Comparison of ENCODE assay signal across 8 mouse cellular contexts in the genomic region with DNA sequence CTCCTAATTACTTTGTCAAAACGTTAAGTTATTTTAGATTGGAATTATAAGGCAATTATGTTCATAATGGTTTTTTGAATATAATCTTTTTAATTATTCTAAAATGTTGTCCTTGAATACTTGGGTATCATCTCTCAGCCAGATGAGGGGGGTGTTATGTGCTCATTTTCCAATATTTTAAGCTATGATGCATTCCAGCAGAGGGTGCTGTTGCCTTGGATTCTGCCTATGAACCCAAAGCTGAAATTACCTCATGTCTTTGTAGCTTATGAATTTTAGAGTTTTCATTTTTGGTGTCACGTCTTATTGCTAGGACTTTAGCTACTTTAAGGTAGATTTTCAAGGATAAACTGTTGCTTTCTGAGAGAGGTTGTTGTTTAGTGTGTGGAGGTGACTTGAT. TPM values are rescaled to one million over a fixed set of nuclear protein-coding genes. Genes with fewer than 3 reads are reported as not detected.
DNase-seq lines count a peak whose midpoint lies in the region; ATAC-seq and TF ChIP-seq lines count a peak whose summit lies in the region.

No protein-coding gene starts in this region.

- ATAC-seq in heart, embryonic 12.5 days (ENCODE audit: insufficient number of reproducible peaks, low FRiP score): no peak

- DNase-seq in heart, adult 2 months: peak; percentile 10 to 37
- DNase-seq in urinary bladder, postnatal 25 days (ENCODE audit: low spot score): peak; percentile 32
- DNase-seq in urinary bladder, postnatal 4 days (ENCODE audit: low spot score in 2 of 2): no peak
- peak; percentile 44 to 76 for DNase-seq in kidney, postnatal 36 days
- peak; percentile 48 for DNase-seq in naive thymus-derived CD4-positive, alpha-beta T cell, adult 2 months (ENCODE audit: low read depth)
- DNase-seq in T-cell, adult 2 months (ENCODE audit: low spot score): no peak

- no peaks in the 10 kb centered on the region for H3K9me3 ChIP-seq in heart, embryonic 12.5 days (replicated peaks)

- H3K27me3 ChIP-seq in heart, adult 2 months (ENCODE audit: control insufficient read depth, insufficient read depth, low read length): no peaks in the 10 kb centered on the region
- H3K27me3 ChIP-seq in heart, embryonic 12.5 days (replicated peaks): no peaks in the 10 kb centered on the region

- H3K36me3 ChIP-seq in heart, adult 2 months (ENCODE audit: control insufficient read depth, insufficient read depth, low read length): no peaks in the 10 kb centered on the region
- H3K36me3 ChIP-seq in heart, embryonic 12.5 days: peaks cover 22% of the 10 kb centered on the region

- peaks cover 2% of the 10 kb centered on the region for H3K4me1 ChIP-seq in heart, adult 2 months (ENCODE audit: control insufficient read depth, insufficient read depth, low read length)
- H3K4me1 ChIP-seq in heart, embryonic 12.5 days (replicated peaks): 0 out of 2 replicates have a peak, but pooled peaks cover 8% of the 10 kb centered on the region
- no peaks in the 10 kb centered on the region for H3K4me1 ChIP-seq in cortical plate, adult 2 months (ENCODE audit: control insufficient read depth, insufficient read depth, low read length)

- H3K79me2 ChIP-seq in heart, adult 2 months (replicated peaks; ENCODE audit: control insufficient read depth, insufficient read depth, low read length): no peaks in the 10 kb centered on the region

- no peak for TF ChIP-seq EP300 in heart, adult 2 months (IDR thresholded peaks at IDR 0.05; ENCODE audit: insufficient read depth, low read depth, low read length)

- WGBS in heart, adult 2 months: 47% methylated on average over 2 of the region's 2 CpGs
- 69% methylated on average over 2 of the region's 2 CpGs for WGBS in heart, embryonic 12.5 days

- no peak for TF ChIP-seq POLR2A in heart, adult 2 months (IDR thresholded peaks at IDR 0.05; ENCODE audit: insufficient read depth, low read depth, low read length)
- no peak for TF ChIP-seq POLR2A in cortical plate, adult 2 months (IDR thresholded peaks at IDR 0.05; ENCODE audit: extremely low read depth, insufficient read depth, low read length)

- no peak overlapping the region for H3K4me2 ChIP-seq in heart, embryonic 12.5 days

- TF ChIP-seq CTCF in heart, adult 2 months (IDR thresholded peaks at IDR 0.05): peak; percentile 89
- peak; percentile 68; the same call in 1 of the 2 replicates for TF ChIP-seq CTCF in cortical plate, adult 2 months (IDR thresholded peaks at IDR 0.05; ENCODE audit: extremely low read depth, insufficient read depth, low read length)

- intact Hi-C loops in heart, adult 2 months (cut with DNase I): loop anchor here (1.0 to 5.0 kb wide), 3 partner anchors 814 to 972 kb away; no protein-coding TSS in a partner anchor

- no peak overlapping the region for H3K9ac ChIP-seq in heart, adult 2 months (ENCODE audit: low read depth, low read length)
- H3K9ac ChIP-seq in heart, embryonic 12.5 days: no peak overlapping the region

- H3K4me3 ChIP-seq in heart, adult 2 months: no peak overlapping the region
- no peak overlapping the region for H3K4me3 ChIP-seq in heart, embryonic 12.5 days
- H3K4me3 ChIP-seq in cortical plate, adult 2 months (ENCODE audit: insufficient read depth, low read length): no peak overlapping the region

- H3K27ac ChIP-seq in heart, adult 2 months: no peak overlapping the region
- no peak overlapping the region for H3K27ac ChIP-seq in heart, embryonic 12.5 days (ENCODE audit: poor library complexity, severe bottlenecking)
- H3K27ac ChIP-seq in cortical plate, adult 2 months (ENCODE audit: insufficient read depth, low read length): no peak overlapping the region

RNA-seq across cellular contexts. Expression of a gene that starts 44.2 kb away (rescaled TPM):
- total RNA-seq in heart, adult 2 months (2021): 10 to 100 TPM; 13.4 to 14.2 TPM
- polyA plus RNA-seq in heart, adult 2 months (2012; rRNA removed): 6.3 and 10.0 TPM in 2 replicates
- polyA plus RNA-seq in heart, embryonic 12.5 days (2016; fragmentation: Nextera tagmentation; extraction: Ambion mirVana): 5.1 and 6.5 TPM in 2 replicates
- polyA plus RNA-seq in cortical plate, adult 2 months (2012; rRNA removed): 34.5 and 35.5 TPM in 2 replicates

Comparison
In these comparisons a context has a peak if more than half of its experiments do, and no peak if none do; other contexts are left out.
1. DNase-seq: peak in heart, adult 2 months (2 of 2), urinary bladder, postnatal 25 days (single experiment), kidney, postnatal 36 days (2 of 2) and naive thymus-derived CD4-positive, alpha-beta T cell, adult 2 months (single experiment); none in urinary bladder, postnatal 4 days (0 of 2) and T-cell, adult 2 months (single experiment).